Mouse (Mus musculus): ENCODE results near the gene Angptl1. TPM values are rescaled to one million over a fixed set of nuclear protein-coding genes. Genes with fewer than 3 reads are reported as not detected.

The Angptl1 gene
- polyA plus RNA-seq, 1 experiment, result 0.04 TPM

DNA sequence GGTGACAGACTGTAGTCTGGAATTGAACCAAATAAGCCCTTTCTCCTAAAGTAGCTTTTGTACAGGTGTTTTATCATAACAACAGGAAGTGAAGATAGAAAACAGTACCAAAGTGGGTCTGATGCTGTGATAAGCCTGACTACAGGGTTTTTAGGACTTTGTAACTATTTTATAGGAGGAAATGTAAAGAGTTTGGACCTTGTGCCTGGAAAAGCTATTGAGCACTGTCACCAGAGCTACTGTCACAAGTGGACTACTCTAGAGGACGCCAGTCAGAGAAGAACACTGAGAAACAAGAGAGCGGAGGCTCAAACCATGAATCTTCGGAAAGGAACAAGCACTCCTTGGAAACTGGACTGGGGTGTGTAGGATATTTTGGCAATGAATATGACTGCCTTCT lies 65.5 kb downstream of the Angptl1 start:
- Histone ChIP-seq H3ac (ENCODE audit: control insufficient read depth, insufficient read length) (no peak overlapping the region), H3K4me2 (ENCODE audit: low read depth) (no peak overlapping the region), H3K4me3 (no peak overlapping the region), H3K36me3 (ENCODE audit: control insufficient read depth, insufficient read depth) (no peaks in the 10 kb centered on the region), H3K79me2 (ENCODE audit: control insufficient read depth, insufficient read depth) (no peaks in the 10 kb centered on the region), H3K27me3 (ENCODE audit: control insufficient read depth, insufficient read depth, insufficient read length) (no peaks in the 10 kb centered on the region)
- TF ChIP-seq TCF3 (IDR thresholded peaks at IDR 0.05; ENCODE audit: insufficient read length, low read depth) (no peak), MYOG (IDR thresholded peaks at IDR 0.05; ENCODE audit: control insufficient read depth in 1 of 3, insufficient read depth in 1 of 3, insufficient read length in 2 of 3, low read depth in 2 of 3) (no peak), TCF12 (IDR thresholded peaks at IDR 0.05; ENCODE audit: insufficient read depth, poor library complexity, severe bottlenecking) (no peak), MAX (IDR thresholded peaks at IDR 0.05; ENCODE audit: low read depth) (no peak), REST (IDR thresholded peaks at IDR 0.05; ENCODE audit: insufficient read depth, insufficient read length) (no peak), SRF (IDR thresholded peaks at IDR 0.05; ENCODE audit: control insufficient read depth, insufficient read length, low read depth) (no peak), POLR2A (IDR thresholded peaks at IDR 0.05; ENCODE audit: insufficient read length, low read depth) (no peak), E2F4 (IDR thresholded peaks at IDR 0.05; ENCODE audit: insufficient read depth) (no peak), POLR2AphosphoS2 (IDR thresholded peaks at IDR 0.05; ENCODE audit: insufficient read length, low read depth) (no peak), USF1 (IDR thresholded peaks at IDR 0.05; ENCODE audit: low read depth) (no peak), CEBPB (IDR thresholded peaks at IDR 0.05; ENCODE audit: insufficient read depth, poor library complexity, severe bottlenecking) (no peak), MYOD1 (IDR thresholded peaks at IDR 0.05; ENCODE audit: control insufficient read depth in 1 of 3, insufficient read length in 2 of 3, low read depth in 2 of 3) (no peak)

DNA sequence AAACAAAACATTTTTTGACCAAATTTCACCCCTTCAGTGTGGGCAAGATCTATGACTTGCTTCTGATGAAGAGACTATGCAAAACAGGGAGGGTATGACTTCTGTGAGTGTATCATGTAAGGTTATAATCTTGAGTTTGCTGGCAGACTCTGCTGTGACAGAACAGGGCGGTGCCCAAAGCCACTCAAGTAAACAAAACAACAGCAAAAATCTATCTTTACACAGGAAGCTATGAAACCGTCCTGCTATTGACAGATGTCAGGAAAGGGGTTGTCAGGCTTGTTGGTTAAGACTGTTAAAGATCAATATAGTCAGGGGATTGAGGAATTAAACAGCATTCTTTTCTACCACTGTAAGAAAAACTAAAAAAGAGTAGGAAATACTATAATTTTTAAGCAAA lies 67.3 kb downstream of the Angptl1 start:
- Histone ChIP-seq H3K79me2 (ENCODE audit: control insufficient read depth, insufficient read depth) (no peaks in the 10 kb centered on the region), H3K36me3 (ENCODE audit: control insufficient read depth, insufficient read depth) (no peaks in the 10 kb centered on the region), H3K4me3 (no peak overlapping the region), H3K4me2 (ENCODE audit: low read depth) (no peak overlapping the region), H3ac (ENCODE audit: control insufficient read depth, insufficient read length) (no peak overlapping the region), H3K27me3 (ENCODE audit: control insufficient read depth, insufficient read depth, insufficient read length) (no peaks in the 10 kb centered on the region)
- TF ChIP-seq TCF12 (IDR thresholded peaks at IDR 0.05; ENCODE audit: insufficient read depth, poor library complexity, severe bottlenecking) (no peak), REST (IDR thresholded peaks at IDR 0.05; ENCODE audit: insufficient read depth, insufficient read length) (no peak), USF1 (IDR thresholded peaks at IDR 0.05; ENCODE audit: low read depth) (no peak), CEBPB (IDR thresholded peaks at IDR 0.05; ENCODE audit: insufficient read depth, poor library complexity, severe bottlenecking) (no peak), SRF (IDR thresholded peaks at IDR 0.05; ENCODE audit: control insufficient read depth, insufficient read length, low read depth) (no peak)

GRCm38 (mm10) chr1:156909265-156909664 lies 70.9 kb downstream of the Angptl1 start:
- H3K79me2 ChIP-seq (ENCODE audit: control insufficient read depth, insufficient read depth), result no peaks in the 10 kb centered on the region
- H3K4me3 ChIP-seq, result no peak overlapping the region
- H3K4me2 ChIP-seq (ENCODE audit: low read depth), result no peak overlapping the region
- H3K27me3 ChIP-seq (ENCODE audit: control insufficient read depth, insufficient read depth, insufficient read length), result no peaks in the 10 kb centered on the region
- H3ac ChIP-seq (ENCODE audit: control insufficient read depth, insufficient read length), result no peak overlapping the region
- TF ChIP-seq USF1 (IDR thresholded peaks at IDR 0.05; ENCODE audit: low read depth), result no peak
- TF ChIP-seq CEBPB (IDR thresholded peaks at IDR 0.05; ENCODE audit: insufficient read depth, poor library complexity, severe bottlenecking), result no peak
- TF ChIP-seq SRF (IDR thresholded peaks at IDR 0.05; ENCODE audit: control insufficient read depth, insufficient read length, low read depth), result no peak
- TF ChIP-seq MYOD1 (IDR thresholded peaks at IDR 0.05; ENCODE audit: control insufficient read depth in 1 of 3, insufficient read length in 2 of 3, low read depth in 2 of 3), result no peak
- no peak for TF ChIP-seq E2F4 (IDR thresholded peaks at IDR 0.05; ENCODE audit: insufficient read depth)
- TF ChIP-seq MYOG (IDR thresholded peaks at IDR 0.05; ENCODE audit: control insufficient read depth in 1 of 3, insufficient read depth in 1 of 3, insufficient read length in 2 of 3, low read depth in 2 of 3), result no peak
- TF ChIP-seq TCF12 (IDR thresholded peaks at IDR 0.05; ENCODE audit: insufficient read depth, poor library complexity, severe bottlenecking), result no peak
- TF ChIP-seq MAX (IDR thresholded peaks at IDR 0.05; ENCODE audit: low read depth), result no peak
- TF ChIP-seq REST (IDR thresholded peaks at IDR 0.05; ENCODE audit: insufficient read depth, insufficient read length), result no peak
- TF ChIP-seq TCF3 (IDR thresholded peaks at IDR 0.05; ENCODE audit: insufficient read length, low read depth), result no peak
- no peak for TF ChIP-seq POLR2AphosphoS2 (IDR thresholded peaks at IDR 0.05; ENCODE audit: insufficient read length, low read depth)
- no peak for TF ChIP-seq POLR2A (IDR thresholded peaks at IDR 0.05; ENCODE audit: insufficient read length, low read depth)
- H3K36me3 ChIP-seq (ENCODE audit: control insufficient read depth, insufficient read depth), result no peaks in the 10 kb centered on the region

- H3K4me3 ChIP-seq, result no peak overlapping the region
- H3ac ChIP-seq (ENCODE audit: control insufficient read depth, insufficient read length), result no peak overlapping the region
- H3K4me2 ChIP-seq (ENCODE audit: low read depth), result no peak overlapping the region
- H3K79me2 ChIP-seq (ENCODE audit: control insufficient read depth, insufficient read depth), result no peaks in the 10 kb centered on the region
- H3K36me3 ChIP-seq (ENCODE audit: control insufficient read depth, insufficient read depth), result no peaks in the 10 kb centered on the region
- no peak for TF ChIP-seq MYOG (IDR thresholded peaks at IDR 0.05; ENCODE audit: control insufficient read depth in 1 of 3, insufficient read depth in 1 of 3, insufficient read length in 2 of 3, low read depth in 2 of 3)
- no peak for TF ChIP-seq POLR2A (IDR thresholded peaks at IDR 0.05; ENCODE audit: insufficient read length, low read depth)
- TF ChIP-seq MAX (IDR thresholded peaks at IDR 0.05; ENCODE audit: low read depth), result no peak
- TF ChIP-seq USF1 (IDR thresholded peaks at IDR 0.05; ENCODE audit: low read depth), result no peak
- TF ChIP-seq REST (IDR thresholded peaks at IDR 0.05; ENCODE audit: insufficient read depth, insufficient read length), result no peak
- no peak for TF ChIP-seq TCF3 (IDR thresholded peaks at IDR 0.05; ENCODE audit: insufficient read length, low read depth)
- no peak for TF ChIP-seq TCF12 (IDR thresholded peaks at IDR 0.05; ENCODE audit: insufficient read depth, poor library complexity, severe bottlenecking)
- no peak for TF ChIP-seq MYOD1 (IDR thresholded peaks at IDR 0.05; ENCODE audit: control insufficient read depth in 1 of 3, insufficient read length in 2 of 3, low read depth in 2 of 3)
- TF ChIP-seq E2F4 (IDR thresholded peaks at IDR 0.05; ENCODE audit: insufficient read depth), result no peak
- no peak for TF ChIP-seq CEBPB (IDR thresholded peaks at IDR 0.05; ENCODE audit: insufficient read depth, poor library complexity, severe bottlenecking)
- TF ChIP-seq SRF (IDR thresholded peaks at IDR 0.05; ENCODE audit: control insufficient read depth, insufficient read length, low read depth), result no peak
- TF ChIP-seq POLR2AphosphoS2 (IDR thresholded peaks at IDR 0.05; ENCODE audit: insufficient read length, low read depth), result no peak
- no peaks in the 10 kb centered on the region for H3K27me3 ChIP-seq (ENCODE audit: control insufficient read depth, insufficient read depth, insufficient read length)
These were observed 71.5 kb downstream of the Angptl1 start for GRCm38 (mm10) chr1:156909866-156910265.

Other genes with a start within 250 kb of the Angptl1 start
- 45.9 TPM for gene Tor3a, start 164.2 kb upstream of the Angptl1 start, polyA plus RNA-seq (2012; fragmentation: generic; extraction: Trizol)
- 22.9 TPM for gene Fam20b, start 119.5 kb upstream of the Angptl1 start, polyA plus RNA-seq (2012; fragmentation: generic; extraction: Trizol)
- gene Ralgps2, start 101.1 kb downstream of the Angptl1 start, polyA plus RNA-seq (2012; fragmentation: generic; extraction: Trizol), result 7.8 TPM